Comparison of ENCODE assay signal across 22 mouse cellular contexts in genomic region chr2:92944356-92944755, GRCm38 (mm10). TPM values are rescaled to one million over a fixed set of nuclear protein-coding genes. Genes with fewer than 3 reads are reported as not detected.
"Had no signal": no experiment of that assay in that cellular context is flagged by ENCODE, and none has a peak within 500 bp of the region (broad histone marks: within the 10 kb centered on the region; RNA-seq: fewer than 3 reads in every experiment).

No protein-coding gene starts in this region.

- DNase-seq: lung, adult 18-20 months; lung, embryonic 14.5 days; lung, postnatal 10 days; lung, postnatal 4 days; retina, postnatal 1 day; right cerebral cortex, adult 18-20 months; right cerebral cortex, postnatal 25 days; right cerebral cortex, postnatal 4 days; thymus, postnatal 14 days had no signal

- H3K27me3 ChIP-seq: midbrain, embryonic 13.5 days; midbrain, embryonic 15.5 days; stomach, embryonic 15.5 days had no signal

- H3K27ac ChIP-seq: liver, embryonic 12.5 days; liver, embryonic 14.5 days; midbrain, embryonic 10.5 days; midbrain, embryonic 13.5 days; midbrain, embryonic 15.5 days; neural tube, embryonic 13.5 days; neural tube, embryonic 15.5 days; stomach, embryonic 15.5 days; stomach, postnatal 0 days had no signal

- H3K36me3 ChIP-seq: liver, embryonic 12.5 days; midbrain, embryonic 10.5 days; midbrain, embryonic 15.5 days; neural tube, embryonic 13.5 days; stomach, embryonic 15.5 days had no signal

- H3K4me3 ChIP-seq: liver, embryonic 12.5 days; midbrain, embryonic 10.5 days; midbrain, embryonic 13.5 days; midbrain, embryonic 15.5 days; myocyte; neural tube, embryonic 13.5 days; neural tube, embryonic 15.5 days; stomach, embryonic 15.5 days had no signal

RNA-seq across cellular contexts. Expression of gene Syt13, which starts 29.5 kb away (rescaled TPM):
- total RNA-seq: liver, adult 2 months; megakaryocyte, adult 5-6 weeks; megakaryocyte-erythroid progenitor cell, adult 5-6 weeks had no signal
- polyA plus RNA-seq: liver, adult 2 months had no signal
